Mouse (Mus musculus): ENCODE results near the gene Plch2.
"Not testable (repeated sequence)": the region's sequence is repeated elsewhere in the genome, so short reads cannot be mapped to it uniquely, and the experiment has no call there.

The Plch2 gene

GRCm38 (mm10) chr4:155056724-155057123, at the start of gene Plch2:
Gene Plch2 (minus strand): TSS chr4:155056784.
- no peak for DNase-seq (ENCODE audit: low spot score in 2 of 2)

DNA sequence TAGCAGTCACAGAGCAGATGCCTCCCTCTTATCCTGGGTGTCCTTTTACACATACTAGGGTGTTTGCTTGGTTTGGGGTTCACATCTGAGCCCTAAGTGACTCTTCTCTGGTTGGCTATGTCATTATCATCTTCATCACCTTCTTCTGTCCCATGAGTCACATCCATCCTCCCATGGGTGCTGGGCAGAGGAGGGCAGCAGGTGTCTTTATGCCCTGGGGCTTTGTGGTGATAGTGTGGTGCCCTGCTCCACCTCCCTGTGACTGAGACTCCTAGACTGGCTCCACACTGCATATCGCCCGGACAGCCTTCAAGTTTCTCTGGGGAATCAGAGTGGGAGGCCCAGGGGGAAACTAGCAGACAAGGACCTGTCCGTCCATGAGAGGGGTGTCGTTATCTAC, 42.0 kb upstream of the Plch2 start:
- no peak for DNase-seq (ENCODE audit: low spot score in 2 of 2)

- no peak for DNase-seq (ENCODE audit: low spot score in 2 of 2)
Measured at GRCm38 (mm10) chr4:155097452-155097851, 40.9 kb upstream of the Plch2 start.

- no peak for DNase-seq (ENCODE audit: low spot score in 2 of 2)
Measured at GRCm38 (mm10) chr4:155095967-155096366, 39.4 kb upstream of the Plch2 start.

DNA sequence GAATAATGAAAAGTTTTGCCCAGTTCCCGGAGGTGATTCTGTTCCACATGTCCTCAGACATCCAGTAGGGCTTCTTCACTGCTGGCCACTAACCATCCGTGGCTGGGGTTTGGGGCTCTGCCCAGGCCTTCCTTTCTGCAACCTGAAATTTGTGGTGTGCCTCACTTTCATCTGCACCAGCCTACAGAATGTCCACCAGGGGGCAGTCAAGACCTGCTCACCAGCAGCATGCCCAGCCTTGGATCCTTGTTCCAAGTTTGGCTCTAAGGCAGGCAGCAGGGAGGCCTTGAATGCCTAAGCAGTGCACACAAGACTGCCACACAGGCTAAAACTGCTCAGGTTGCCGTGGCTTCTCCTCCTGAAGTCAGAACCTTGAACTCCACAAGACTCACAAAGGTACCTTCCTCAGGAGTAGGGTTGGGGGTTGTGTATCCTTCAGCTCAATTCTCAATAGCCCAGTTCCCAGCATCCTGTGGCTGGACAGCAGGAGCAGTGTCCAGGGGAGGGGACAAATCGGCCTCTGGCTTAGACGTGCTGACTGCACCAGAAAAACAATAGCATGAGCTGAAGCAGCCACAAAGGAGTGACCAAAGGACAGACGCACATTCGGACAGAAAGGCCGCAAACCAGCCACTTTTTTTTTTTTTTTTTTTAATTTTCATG, 38.8 kb upstream of the Plch2 start:
- peak; percentile 70 to 89 for DNase-seq (ENCODE audit: low spot score in 2 of 2)

DNA sequence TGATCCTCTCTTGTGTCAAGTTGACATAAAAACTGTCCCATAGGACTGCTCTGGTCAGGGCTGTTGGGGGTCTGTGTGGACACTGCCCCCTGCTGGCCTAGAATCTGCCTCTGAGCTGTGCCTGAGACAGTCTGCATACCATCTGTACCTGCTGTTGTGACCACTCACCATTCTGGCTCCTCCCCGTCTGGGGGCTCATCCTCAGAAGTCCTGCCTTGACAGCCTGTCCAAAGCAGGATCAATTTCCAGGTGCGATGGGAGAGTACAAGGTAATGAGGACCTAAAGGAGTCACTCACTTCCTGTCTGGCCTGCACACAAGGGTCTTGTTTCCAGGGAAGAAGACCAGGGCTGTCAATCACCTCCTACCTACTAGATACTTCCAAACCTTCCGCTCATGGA, 38.0 kb upstream of the Plch2 start:
- peak in 1 of 2 experiments; percentile 38 for DNase-seq (ENCODE audit: low spot score in 2 of 2)

DNA sequence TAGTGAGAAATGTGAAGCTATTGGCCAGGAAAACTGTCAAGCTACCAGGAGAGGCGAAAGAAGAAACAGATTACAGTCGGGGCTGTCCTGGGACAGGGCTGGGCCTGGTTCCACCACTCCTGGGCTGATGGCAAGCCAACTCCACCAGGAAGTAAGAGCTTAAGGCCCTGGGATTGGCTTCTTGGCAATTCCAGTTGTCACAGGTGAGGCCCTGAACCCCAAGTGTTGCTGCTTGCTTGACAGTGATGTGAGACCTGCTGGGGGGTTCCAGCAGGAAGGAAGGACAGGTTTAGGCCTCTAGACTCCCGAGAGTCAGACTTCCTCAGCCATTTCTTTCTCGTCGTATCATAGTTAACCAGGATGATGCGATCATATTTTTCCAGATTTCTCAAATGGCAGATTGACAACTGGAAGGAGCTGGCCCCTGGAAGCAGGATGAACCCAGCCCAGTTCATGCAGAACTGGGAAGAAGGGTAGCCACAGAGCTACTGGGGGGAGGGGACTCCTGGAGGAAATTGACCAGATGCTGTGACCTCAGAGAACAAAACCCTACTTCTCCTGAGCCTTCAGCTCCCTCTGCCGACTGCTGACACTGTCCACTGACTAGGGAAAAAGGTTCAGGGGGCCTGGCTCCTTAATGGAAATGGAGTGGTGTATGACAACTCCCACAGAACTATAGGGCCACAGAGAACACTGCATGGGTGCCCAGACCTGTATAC, 37.0 kb upstream of the Plch2 start:
- DNase-seq (ENCODE audit: low spot score in 2 of 2): no peak

DNA sequence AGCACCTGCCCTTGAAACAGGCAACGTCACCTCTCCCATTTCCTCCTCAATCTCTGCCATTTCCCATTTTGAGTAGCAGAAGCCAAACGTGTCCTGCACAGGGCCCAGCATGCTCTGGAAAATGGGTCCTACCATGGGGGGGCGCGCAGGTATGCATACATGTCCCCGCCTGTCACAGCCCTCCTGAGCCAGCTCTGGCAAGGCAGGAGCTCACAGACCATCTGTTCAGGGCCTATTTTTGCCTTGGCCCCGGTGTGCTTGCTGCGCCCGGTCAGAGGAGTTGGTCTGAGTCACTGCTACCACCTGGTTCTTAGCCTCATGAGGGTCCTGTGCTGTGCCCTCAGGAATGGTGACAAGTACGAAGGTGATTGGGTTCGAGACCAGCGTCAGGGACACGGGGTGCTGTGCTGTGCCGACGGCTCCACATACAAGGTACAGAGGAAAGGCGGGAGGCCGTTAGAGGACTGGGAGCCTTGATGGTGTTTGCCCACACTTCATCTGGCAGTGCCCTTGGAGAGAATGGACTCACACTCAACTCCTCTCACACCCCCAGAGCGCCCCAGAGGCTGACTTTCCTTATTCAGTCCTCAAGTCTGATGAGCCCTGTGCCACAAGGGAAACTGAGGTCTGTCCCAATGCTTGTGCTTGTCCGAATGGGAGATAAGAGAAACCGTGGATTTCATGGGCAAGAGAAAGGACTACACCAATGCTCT, 36.3 kb upstream of the Plch2 start:
- DNase-seq (ENCODE audit: low spot score in 2 of 2): no peak

DNA sequence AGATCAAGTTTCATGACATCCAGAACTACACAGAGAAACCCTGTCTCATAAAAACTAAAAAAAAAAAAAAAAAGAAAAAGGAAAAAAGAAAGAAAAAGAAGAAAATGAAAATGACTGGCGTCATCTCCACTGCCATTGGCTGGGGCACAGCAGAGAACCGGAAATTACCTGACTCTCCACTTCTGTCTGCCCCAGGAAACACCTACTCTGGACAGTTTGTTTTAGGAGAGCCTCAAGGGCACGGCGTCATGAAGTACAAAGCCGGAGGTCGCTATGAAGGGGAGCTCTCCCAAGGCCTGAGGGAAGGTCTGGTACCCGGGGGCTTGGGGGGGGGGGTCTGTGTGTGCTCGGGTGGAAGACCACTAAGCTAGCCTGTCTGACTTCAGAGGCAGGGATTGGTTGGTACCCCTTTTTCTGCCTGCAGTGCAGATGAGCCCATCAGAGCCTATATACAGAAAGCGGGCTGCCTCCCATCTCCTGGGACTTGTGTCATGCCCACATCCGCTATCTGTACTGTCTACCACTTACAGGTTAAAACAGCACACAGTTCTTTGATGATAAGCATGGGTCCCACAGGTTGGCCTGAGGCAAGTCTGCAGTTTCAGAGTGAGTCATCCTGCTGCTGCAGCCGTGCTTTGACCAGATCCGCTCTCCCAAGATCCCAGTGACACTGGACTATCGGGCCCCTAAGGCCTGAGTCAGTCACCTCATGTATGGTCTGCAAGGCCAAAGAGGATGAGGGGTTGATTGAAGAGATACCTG, 34.3 kb upstream of the Plch2 start:
- no peak for DNase-seq (ENCODE audit: low spot score in 2 of 2)

- DNase-seq (ENCODE audit: low spot score in 2 of 2): no peak
Measured at GRCm38 (mm10) chr4:155090147-155090546, 33.6 kb upstream of the Plch2 start.

- DNase-seq (ENCODE audit: low spot score in 2 of 2): no peak
Measured at GRCm38 (mm10) chr4:155089241-155089640, 32.7 kb upstream of the Plch2 start.

DNA sequence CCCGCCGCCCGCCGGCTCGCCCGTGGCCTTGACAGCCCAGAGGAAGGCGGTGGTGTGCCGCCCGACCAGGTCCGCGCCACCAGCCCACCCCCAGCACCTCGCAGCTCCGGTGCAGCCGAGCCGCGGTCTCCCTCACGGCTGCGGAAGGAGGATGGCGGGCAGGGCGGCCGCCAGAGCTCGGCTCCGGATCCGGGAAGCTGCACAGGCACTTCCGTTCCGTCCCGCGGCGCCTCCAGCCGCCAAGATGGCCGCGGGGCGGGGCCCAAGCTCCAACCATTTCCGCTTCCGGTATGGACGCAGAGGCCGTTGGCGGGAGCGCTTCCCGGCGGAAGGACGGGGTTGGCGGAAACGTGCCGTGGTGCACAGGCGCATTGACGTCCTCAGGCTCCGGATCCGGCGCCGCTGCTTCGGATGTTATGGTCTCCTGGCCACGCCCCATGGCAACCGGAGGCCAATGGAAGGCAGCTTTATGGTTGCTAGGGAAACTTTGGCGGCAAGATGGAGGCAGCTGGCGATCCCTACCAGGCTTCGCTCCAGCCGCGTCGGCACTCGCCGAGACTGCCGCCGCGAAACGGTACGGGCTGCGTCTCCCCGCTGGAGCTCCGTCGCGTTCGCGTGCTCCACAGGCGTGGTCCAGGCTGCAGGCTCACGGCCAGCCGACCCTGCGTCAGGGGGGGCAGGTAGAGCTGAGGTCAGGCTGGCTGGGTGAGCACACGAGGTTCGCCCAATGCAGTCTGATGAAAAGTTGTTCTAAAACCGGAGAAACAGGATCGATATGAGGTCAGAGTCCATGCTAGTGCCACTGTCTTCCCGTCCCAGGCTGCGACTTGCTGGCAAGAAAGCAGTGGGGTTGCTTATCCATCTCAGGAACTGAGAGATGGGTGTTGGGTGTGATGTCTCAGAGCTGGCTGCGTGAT, 29.8 kb upstream of the Plch2 start, which contains the start of the genes Rer1 and Morn1:
TSS of gene Rer1 (minus strand) at position 275 of the 917 bp plus-strand sequence.
TSS of gene Morn1 (plus strand) at position 470 of the 917 bp plus-strand sequence.
- peak; percentile 100 for DNase-seq (ENCODE audit: low spot score in 2 of 2)

GRCm38 (mm10) chr4:155085206-155086107, 28.9 kb upstream of the Plch2 start:
- no peak for DNase-seq (ENCODE audit: low spot score in 2 of 2)

DNA sequence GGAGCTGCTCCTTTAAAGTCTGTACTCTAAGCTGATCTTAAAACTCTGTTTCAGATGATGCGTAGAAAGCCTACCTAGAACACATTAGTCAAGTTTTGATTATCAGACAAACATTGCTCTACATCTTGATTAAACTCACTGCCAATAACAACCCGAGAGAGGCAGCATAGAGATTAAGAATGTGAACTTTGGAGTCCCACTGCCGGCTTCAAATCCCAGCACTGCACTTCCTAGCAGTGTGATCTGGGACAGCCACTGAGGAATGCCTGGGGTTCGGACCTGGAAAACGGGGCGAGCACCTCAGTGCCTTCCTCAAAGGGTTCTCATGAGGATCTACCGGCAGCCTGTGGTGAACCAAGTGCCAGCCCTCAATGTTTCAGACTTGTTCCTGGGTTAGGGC, 27.8 kb upstream of the Plch2 start:
- DNase-seq (ENCODE audit: low spot score in 2 of 2): no peak

GRCm38 (mm10) chr4:155083553-155083952, 27.0 kb upstream of the Plch2 start:
- DNase-seq (ENCODE audit: low spot score in 2 of 2): no peak

DNA sequence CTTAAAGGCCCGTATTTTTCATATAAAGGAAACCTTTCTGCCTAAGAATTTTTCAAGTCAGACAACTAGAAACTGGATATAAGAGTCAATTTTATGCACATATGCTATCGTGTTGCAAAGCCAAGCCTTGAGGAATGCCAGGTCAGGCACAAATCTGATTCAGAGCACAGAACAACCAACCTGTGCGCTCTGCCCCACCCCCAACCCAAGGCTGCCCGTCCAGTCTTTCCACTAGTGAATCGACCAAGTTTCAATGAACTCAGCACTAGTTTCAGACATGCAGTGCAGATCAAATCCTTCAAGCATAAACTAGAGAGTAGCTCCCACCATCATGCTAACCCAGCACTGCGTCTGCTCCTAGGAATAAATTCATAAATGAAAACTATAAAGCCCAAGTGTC, 23.1 kb upstream of the Plch2 start:
- no peak for DNase-seq (ENCODE audit: low spot score in 2 of 2)

GRCm38 (mm10) chr4:155078808-155079207, 22.2 kb upstream of the Plch2 start:
- DNase-seq (ENCODE audit: low spot score in 2 of 2): not testable (repeated sequence)

GRCm38 (mm10) chr4:155076677-155077076, 20.1 kb upstream of the Plch2 start:
- no peak for DNase-seq (ENCODE audit: low spot score in 2 of 2)

- no peak for DNase-seq (ENCODE audit: low spot score in 2 of 2)
Measured at GRCm38 (mm10) chr4:155075813-155076212, 19.2 kb upstream of the Plch2 start.

- no peak for DNase-seq (ENCODE audit: low spot score in 2 of 2)
Measured at GRCm38 (mm10) chr4:155075137-155075536, 18.6 kb upstream of the Plch2 start.

All from cerebellum, postnatal 4 days (tissue).